Mouse (Mus musculus) intestine, postnatal 0 days (tissue): ENCODE data around the gene Slc10a6. TPM values are rescaled to one million over a fixed set of nuclear protein-coding genes. Genes with fewer than 3 reads are reported as not detected.

Source experiments
- ATAC-seq: fragments of 200-750 bp; cut with Nextera tagmentation; 2 replicates; pipeline ENCODE4 v1.8.0; 2017; ENCODE audit warnings: mild to moderate bottlenecking, moderate TSS enrichment, moderate library complexity
- H3K27ac ChIP-seq: fragments of 300-500 bp; sonication (generic); 2 replicates; pipeline ENCODE4 v1.5.1; 2014; ENCODE audit warnings: mild to moderate bottlenecking, low read depth, low read length, moderate library complexity
- H3K27me3 ChIP-seq: fragments of 300-500 bp; sonication (generic); replicated peaks from 2 replicates; pipeline ENCODE4 v1.6.1; 2014; ENCODE audit warnings: low read length, mixed read lengths; ENCODE audit not compliant: control insufficient read depth, insufficient read depth
- H3K36me3 ChIP-seq: fragments of 300-500 bp; sonication (generic); 2 replicates; pipeline ENCODE4 v1.6.1; 2014; ENCODE audit warnings: mild to moderate bottlenecking, moderate library complexity; ENCODE audit not compliant: control insufficient read depth, insufficient read depth
- H3K4me1 ChIP-seq: fragments of 300-500 bp; sonication (generic); replicated peaks from 2 replicates; pipeline ENCODE4 v1.6.1; 2014; ENCODE audit warnings: antibody characterized with exemption, low read length, mixed read lengths; ENCODE audit not compliant: control insufficient read depth, insufficient read depth
- H3K4me2 ChIP-seq: fragments of 300-500 bp; sonication (generic); replicated peaks from 2 replicates; pipeline ENCODE4 v1.6.1; 2014; ENCODE audit warnings: low read depth, mild to moderate bottlenecking, moderate library complexity
- H3K4me3 ChIP-seq: fragments of 300-500 bp; sonication (generic); 2 replicates; pipeline ENCODE4 v1.5.1; 2014; ENCODE audit warnings: low read depth, low read length
- H3K9ac ChIP-seq: fragments of 300-500 bp; sonication (generic); 2 replicates; pipeline ENCODE4 v1.6.1; 2014; ENCODE audit warnings: mild to moderate bottlenecking, low read depth, low read length
- H3K9me3 ChIP-seq: fragments of 300-500 bp; sonication (generic); 2 replicates; pipeline ENCODE4 v1.6.1; 2016; ENCODE audit warnings: mixed run types; ENCODE audit not compliant: control insufficient read depth
- CTCF ChIP-seq: sonication (generic); IDR thresholded peaks from 2 replicates; pipeline ENCODE4 v1.5.1; 2016; ENCODE audit warnings: low read depth, mild to moderate bottlenecking, control low read depth, antibody characterized with exemption, moderate library complexity
- WGBS: fragments of 180-500 bp; shearing (Covaris S2); extraction: QIAGEN DNeasy Blood & Tissue Kit; methylation state at CpG from one replicate; pipeline ENCODE4 v1.1.7; 2014; 5-methylcytosine and 5-hydroxymethylcytosine counted together
- polyA plus RNA-seq: library from polyadenylated mRNA; unstranded; fragments of >200 nt; fragmentation: Nextera tagmentation; extraction: Ambion mirVana; gene quantifications from 2 replicates; pipeline ENCODE4 v1.2.1, GENCODE M21; 2015

The Slc10a6 gene
- polyA plus RNA-seq, 1 experiment from 2014 or later = 0.56 TPM

DNA sequence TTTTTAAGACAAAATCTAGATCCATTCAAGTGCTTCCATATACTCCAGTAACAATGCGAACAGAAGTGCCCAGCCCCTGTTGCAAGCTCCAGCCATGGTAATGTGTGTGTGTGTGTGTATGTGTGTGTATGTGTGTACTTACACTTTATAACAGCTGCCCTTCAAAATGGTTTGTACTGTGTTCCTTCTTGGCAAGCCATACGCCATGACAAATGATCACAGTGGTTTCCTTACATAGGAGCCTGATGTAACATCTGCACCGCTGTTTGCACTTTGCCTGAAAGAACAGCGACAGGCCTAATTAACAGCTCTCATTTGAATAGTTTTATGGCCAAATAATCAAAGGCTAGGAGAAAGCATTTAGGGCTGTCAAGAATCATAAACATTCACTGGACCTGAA lies 25.6 kb upstream of the Slc10a6 start:
- WGBS = 41% methylated on average over 4 of the region's 4 CpGs
- Histone ChIP-seq H3K9me3 (no peaks in the 10 kb centered on the region), H3K4me2 (peak overlapping the region; percentile 89), H3K27ac (no peak overlapping the region), H3K27me3 (no peaks in the 10 kb centered on the region), H3K4me1 (0 out of 2 replicates have a peak, but pooled peaks cover 5% of the 10 kb centered on the region), H3K36me3 (no peaks in the 10 kb centered on the region), H3K4me3 (no peak overlapping the region), H3K9ac (no peak overlapping the region)
- ATAC-seq = no peak; the same call in 1 of the 2 replicates
- no peak for TF ChIP-seq CTCF

DNA sequence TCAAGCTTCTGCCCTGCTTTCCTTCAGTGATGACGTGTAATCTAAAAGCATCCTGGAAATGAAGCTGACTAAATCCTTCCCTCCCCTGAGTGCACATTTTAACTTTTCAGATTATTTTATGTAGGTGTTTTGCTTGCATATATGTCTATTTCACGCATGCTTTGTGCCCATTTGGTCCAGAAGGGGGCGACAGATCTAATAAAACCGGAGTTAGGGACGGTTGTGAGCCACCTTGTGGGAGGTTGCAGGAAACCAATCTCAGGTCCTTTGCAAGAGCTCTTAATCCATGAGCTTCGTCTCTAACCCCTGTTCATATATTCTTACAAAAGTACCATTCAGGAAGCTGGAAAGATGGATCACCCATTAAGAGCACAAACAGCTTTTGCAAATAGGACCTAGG lies 25.0 kb upstream of the Slc10a6 start:
- H3K4me3 ChIP-seq = no peak overlapping the region
- H3K4me2 ChIP-seq = no peak overlapping the region
- WGBS = 48% methylated on average over 6 of the region's 6 CpGs
- no peak overlapping the region for H3K27ac ChIP-seq
- no peaks in the 10 kb centered on the region for H3K9me3 ChIP-seq
- H3K27me3 ChIP-seq = no peaks in the 10 kb centered on the region
- H3K4me1 ChIP-seq = 0 out of 2 replicates have a peak, but pooled peaks cover 5% of the 10 kb centered on the region
- ATAC-seq = no peak
- no peak overlapping the region for H3K9ac ChIP-seq
- no peaks in the 10 kb centered on the region for H3K36me3 ChIP-seq
- TF ChIP-seq CTCF = peak; percentile 81

- no peaks in the 10 kb centered on the region for H3K9me3 ChIP-seq
- no peak overlapping the region for H3K27ac ChIP-seq
- WGBS = 85% methylated on average over 3 of the region's 3 CpGs
- no peak overlapping the region for H3K4me3 ChIP-seq
- H3K36me3 ChIP-seq = no peaks in the 10 kb centered on the region
- no peaks in the 10 kb centered on the region for H3K4me1 ChIP-seq
- TF ChIP-seq CTCF = no peak
- ATAC-seq = no peak
- H3K9ac ChIP-seq = no peak overlapping the region
- H3K4me2 ChIP-seq = no peak overlapping the region
- no peaks in the 10 kb centered on the region for H3K27me3 ChIP-seq
Observed at GRCm38 (mm10) chr5:103647320-103647719, 18.1 kb upstream of the Slc10a6 start.

DNA sequence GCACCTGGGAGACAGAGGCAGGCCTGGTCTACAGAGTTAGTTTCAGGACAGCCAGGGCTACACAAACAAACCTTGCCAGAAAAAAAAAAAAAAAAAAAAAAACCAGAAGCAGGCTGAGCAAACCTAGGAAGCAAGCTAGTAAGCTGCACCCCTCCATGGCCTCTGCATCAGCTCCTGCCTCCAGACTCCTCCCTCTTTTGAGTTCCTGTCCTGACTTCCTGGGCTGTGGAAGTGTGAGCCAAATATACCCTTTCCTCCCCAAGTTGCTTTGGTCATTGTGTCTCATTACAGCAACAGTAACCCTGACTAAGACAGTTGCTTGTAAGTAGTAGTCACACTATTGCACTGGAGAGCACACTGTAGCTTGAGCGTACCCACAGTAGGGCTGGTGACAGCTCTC lies 15.0 kb upstream of the Slc10a6 start:
- H3K27ac ChIP-seq = no peak overlapping the region
- H3K27me3 ChIP-seq = no peaks in the 10 kb centered on the region
- no peak for TF ChIP-seq CTCF
- no peaks in the 10 kb centered on the region for H3K9me3 ChIP-seq
- no peaks in the 10 kb centered on the region for H3K4me1 ChIP-seq
- no peak for ATAC-seq
- no peak overlapping the region for H3K9ac ChIP-seq
- 97% methylated on average over 1 of the region's 1 CpGs for WGBS
- no peaks in the 10 kb centered on the region for H3K36me3 ChIP-seq
- no peak overlapping the region for H3K4me2 ChIP-seq
- no peak overlapping the region for H3K4me3 ChIP-seq

- H3K27me3 ChIP-seq = no peaks in the 10 kb centered on the region
- no peaks in the 10 kb centered on the region for H3K36me3 ChIP-seq
- no peak for TF ChIP-seq CTCF
- H3K9me3 ChIP-seq = no peaks in the 10 kb centered on the region
- no peak for ATAC-seq
- H3K9ac ChIP-seq = no peak overlapping the region
- no peaks in the 10 kb centered on the region for H3K4me1 ChIP-seq
- H3K27ac ChIP-seq = no peak overlapping the region
- 87% methylated on average over 2 of the region's 2 CpGs for WGBS
- H3K4me3 ChIP-seq = no peak overlapping the region
- H3K4me2 ChIP-seq = no peak overlapping the region
Observed at GRCm38 (mm10) chr5:103637162-103637561, 8.0 kb upstream of the Slc10a6 start.

DNA sequence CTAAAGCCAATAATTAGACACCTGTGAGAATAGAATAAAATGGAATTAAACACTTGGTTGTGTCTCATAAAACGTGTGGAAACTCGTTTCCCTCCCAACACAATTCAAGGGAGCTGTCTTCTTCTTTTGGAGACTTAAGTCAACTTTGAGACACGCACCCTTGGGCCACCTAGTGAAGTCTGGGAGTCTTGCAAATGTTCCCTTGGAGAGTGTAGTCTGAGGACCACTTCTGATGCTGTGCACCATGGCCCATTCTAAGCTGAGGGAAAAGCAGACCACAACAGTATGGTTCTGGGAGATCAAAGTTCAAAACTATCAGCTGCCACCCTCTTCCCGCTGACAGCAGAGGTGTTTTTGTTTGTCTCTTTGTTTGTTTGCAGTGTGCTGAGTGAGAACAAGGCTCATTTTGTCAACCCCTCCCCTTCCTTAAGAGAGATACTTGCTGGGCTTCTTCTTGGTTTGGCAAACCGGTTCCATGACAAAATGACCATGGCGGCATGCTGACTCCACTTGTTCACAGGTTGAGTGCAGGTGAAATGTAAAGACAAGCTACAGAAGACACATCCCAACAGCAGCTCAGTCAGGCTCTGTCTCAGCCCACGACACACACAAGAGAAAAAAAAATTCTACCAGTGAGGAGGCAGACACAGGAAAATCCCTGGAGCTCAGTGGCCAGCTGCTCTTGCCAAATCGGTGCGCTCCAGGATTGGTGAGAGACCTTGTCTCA lies 814 bp upstream of the Slc10a6 start:
- no peaks in the 10 kb centered on the region for H3K4me1 ChIP-seq
- no peaks in the 10 kb centered on the region for H3K9me3 ChIP-seq
- no peaks in the 10 kb centered on the region for H3K27me3 ChIP-seq
- ATAC-seq = no peak
- H3K9ac ChIP-seq = no peak overlapping the region
- H3K36me3 ChIP-seq = no peaks in the 10 kb centered on the region
- no peak overlapping the region for H3K27ac ChIP-seq
- 0 out of 2 replicates have a peak, but pooled peaks have one; percentile 1 for TF ChIP-seq CTCF
- WGBS = 68% methylated on average over 9 of the region's 9 CpGs
- no peak overlapping the region for H3K4me3 ChIP-seq
- H3K4me2 ChIP-seq = no peak overlapping the region

DNA sequence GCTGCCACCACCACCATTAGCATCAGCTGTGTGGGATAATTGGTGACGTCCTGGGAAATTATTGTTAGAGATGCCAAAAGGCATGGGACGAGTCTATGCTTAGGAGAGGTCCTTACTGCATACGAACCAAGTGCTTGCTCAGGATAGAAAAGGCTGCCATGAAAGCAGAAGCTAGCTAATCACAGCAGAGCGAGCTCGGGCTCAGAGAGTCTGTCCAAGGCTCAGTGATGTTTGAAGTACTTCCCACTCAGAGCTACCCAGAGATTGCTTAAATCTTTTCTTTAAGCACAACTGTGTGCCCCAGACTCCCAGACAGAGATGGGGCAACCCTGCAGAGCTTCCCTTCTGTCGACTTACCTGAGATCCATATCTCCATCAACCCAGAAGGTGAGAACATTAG lies 704 bp downstream of the Slc10a6 start:
- H3K36me3 ChIP-seq = no peaks in the 10 kb centered on the region
- H3K27me3 ChIP-seq = no peaks in the 10 kb centered on the region
- no peaks in the 10 kb centered on the region for H3K4me1 ChIP-seq
- no peak overlapping the region for H3K9ac ChIP-seq
- H3K9me3 ChIP-seq = no peaks in the 10 kb centered on the region
- WGBS = 83% methylated on average over 6 of the region's 6 CpGs
- 0 out of 2 replicates have a peak overlapping the region, but pooled peaks have one; percentile 23 for H3K27ac ChIP-seq
- no peak for ATAC-seq
- H3K4me2 ChIP-seq = no peak overlapping the region
- H3K4me3 ChIP-seq = no peak overlapping the region
- no peak for TF ChIP-seq CTCF
